Mouse (Mus musculus) natural killer cell, adult 2 months (primary cell): Measurements from ENCODE around the gene Galnt16.

Source experiments
- DNase-seq, 2 experiments: peaks; one replicate each; pipeline ENCODE4 v3.0.0; 2022; ENCODE audit warnings: low spot score in 2 of 2

Gene Galnt16

DNA sequence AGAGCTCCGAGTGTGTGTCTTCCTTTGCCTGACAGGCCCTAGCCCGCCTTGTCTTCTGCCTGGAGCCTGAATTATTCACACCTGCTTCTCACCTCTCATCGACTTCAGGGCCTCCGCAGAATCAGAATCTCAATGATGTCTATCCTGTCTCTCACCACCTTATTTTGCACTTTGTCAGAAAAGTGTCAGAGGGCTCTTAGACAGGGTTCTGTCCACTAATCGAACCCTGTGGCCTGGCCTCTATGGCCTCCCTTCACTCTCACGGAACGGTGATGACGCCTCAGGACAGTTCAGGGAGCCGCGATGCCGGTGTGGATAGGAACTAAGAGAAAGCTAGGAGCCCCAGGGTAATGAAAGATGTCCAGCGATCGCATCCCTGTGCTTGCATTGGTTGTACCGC, at the start of gene Galnt16:
Gene Galnt16 (plus strand): TSS at position 301 of the 400 bp plus-strand sequence.
- DNase-seq = no peak

GRCm38 (mm10) chr12:80470206-80470605, 47.9 kb upstream of the Galnt16 start:
- DNase-seq = no peak

DNA sequence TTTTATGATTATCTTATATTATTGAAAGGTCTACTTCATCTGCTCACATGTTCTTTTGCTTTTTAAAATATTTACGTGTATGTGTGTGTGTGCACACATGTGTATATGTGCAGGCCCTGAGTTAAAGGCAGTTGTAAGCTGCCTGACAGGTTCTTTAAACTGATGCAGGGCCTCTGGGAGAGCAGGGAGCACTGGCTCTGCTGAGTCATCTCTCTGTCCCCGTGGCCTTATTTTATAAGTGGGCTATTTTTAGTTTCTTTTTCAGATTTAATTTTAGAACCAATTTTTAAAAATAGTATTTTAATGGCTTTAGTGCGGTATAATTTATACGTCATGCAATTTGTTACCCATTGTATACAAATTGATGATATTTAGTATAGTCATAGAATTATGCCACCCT, 46.2 kb upstream of the Galnt16 start:
- DNase-seq = no peak

DNA sequence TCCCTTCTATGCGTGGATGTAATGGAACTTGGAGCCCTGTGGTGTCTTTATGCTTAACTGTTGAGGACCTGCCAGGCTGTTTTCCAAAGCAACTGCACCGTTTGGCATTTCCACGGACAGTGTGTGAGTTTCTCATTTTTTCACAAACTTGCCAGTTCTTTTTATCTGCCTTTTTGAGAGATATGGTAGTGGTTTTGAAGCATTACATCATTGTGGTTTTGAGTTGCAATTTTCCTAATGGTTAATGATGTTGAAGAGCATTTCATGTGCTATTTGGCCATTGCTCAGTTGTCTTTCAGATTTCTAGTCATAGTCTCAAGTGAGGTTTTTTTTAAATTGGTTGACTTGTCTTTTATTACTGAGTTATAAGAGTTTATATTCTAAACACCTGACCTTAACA, 44.3 kb upstream of the Galnt16 start:
- no peak for DNase-seq

- DNase-seq = no peak
Measured at GRCm38 (mm10) chr12:80479986-80480385, 38.1 kb upstream of the Galnt16 start.

GRCm38 (mm10) chr12:80483397-80483796, 34.7 kb upstream of the Galnt16 start:
- no peak for DNase-seq

DNA sequence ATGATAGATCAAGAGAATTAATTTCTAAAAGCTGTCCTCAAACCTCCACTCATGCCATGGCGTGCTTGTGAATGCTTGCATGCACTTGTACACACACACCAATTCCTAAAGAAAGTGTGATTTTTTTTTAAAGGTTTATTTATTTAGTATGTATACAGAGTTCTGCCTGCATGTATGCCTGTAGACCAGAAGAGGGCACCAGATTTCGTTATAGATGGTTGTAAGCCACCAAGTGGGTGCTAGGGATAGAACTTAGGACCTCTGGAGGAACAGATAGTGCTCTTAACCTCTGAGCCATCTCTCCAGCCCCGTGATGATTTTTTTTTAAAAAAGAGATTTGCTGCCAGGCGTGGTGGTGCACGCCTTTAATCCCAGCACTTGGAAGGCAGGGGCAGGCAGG, 24.8 kb upstream of the Galnt16 start:
- DNase-seq = no peak

GRCm38 (mm10) chr12:80495691-80496090, 22.4 kb upstream of the Galnt16 start:
- DNase-seq = no peak

DNA sequence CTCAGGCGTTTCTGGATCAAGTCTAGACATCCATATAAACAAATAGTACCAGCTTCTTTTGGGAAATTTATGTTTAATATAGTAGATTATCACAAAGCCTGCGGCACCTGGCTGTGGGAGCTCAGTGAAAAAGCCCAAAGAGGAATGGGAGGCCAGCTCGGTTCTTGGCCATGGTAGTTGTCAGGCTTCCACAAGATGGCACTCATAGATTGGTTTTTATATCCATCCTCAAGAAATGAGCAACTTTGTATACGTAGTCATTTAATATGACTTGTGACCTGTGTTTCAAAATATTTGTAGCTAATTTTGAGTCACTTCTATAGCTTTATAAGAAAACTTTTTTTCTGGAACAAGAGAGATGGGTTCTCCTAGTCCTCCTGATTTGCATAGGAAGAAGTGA, 19.7 kb upstream of the Galnt16 start:
- DNase-seq = no peak

DNA sequence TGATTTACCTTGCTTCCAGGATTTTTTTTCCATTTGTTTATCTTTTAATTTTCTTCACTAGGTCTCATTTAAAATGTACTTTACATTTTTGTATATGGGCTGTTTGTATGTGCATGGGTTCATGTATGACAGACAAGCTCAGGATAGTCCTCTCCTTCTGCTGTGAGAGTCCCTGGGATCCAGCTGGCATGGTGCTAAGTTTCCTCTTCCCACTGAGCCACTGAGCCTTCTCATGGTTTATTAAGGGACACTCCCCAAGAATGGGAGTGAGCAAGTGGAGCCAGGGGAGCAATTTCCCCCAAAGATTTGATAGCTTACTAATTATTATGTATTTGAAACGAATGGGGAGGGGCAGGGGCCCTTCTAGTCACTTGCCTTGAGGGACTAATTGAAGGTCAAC, 17.6 kb upstream of the Galnt16 start:
- no peak for DNase-seq

DNA sequence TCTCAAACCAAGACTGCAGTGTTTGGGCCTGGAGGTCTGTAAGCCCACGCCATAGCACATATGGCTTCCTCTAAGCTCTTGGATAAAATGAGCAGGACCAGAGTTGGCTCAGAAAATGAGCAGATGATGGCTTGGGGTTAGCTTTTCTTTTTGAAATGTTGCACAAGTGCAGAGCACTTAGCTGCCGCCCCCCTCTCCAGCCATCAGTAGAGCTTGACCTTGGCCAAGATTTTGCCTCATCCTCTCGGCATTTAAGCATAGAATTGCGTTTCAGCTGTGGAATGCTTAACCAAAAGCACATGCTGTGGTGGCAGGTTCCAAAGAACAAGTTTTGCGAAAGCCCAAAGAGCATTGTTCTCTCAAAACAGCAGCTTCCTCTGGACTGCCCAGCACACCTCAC, 13.4 kb upstream of the Galnt16 start:
- DNase-seq = no peak

DNA sequence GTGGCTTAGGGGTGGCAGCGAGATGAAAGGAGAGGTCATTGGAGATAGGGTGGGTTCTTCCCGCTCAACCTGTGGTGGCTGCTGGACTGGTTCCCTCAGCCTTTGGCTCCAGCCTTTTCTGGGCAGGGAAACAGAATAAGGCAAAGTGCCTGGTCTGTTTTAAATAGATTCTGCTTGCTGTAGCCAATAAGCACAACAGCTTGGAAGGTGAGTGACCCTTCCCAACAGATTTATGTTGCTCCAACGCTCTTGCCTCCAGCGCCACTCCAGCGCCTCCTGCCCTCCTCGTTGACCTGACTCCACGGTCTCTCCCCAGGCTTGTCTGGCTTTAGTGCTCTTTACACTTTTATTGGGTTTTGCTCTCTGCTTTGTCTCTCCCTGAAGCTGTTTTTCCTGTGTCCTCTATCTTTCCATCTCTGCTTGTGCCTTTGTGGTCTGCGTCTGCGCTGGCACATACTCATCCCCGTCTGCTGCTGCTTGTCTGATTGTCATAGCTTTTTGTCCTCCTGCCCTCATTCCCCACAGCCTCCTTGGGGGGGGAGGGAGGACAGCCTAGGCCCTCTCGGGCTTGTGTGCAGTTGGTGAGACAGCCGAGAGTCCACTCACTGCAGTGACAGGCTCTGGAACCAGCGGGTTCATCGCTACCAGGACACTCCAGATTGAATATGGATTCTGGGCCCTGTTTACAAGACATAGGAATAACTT, 10.9 kb upstream of the Galnt16 start:
- no peak for DNase-seq

GRCm38 (mm10) chr12:80518393-80518756, 298 bp downstream of the Galnt16 start:
- DNase-seq = no peak

GRCm38 (mm10) chr12:80518757-80519620, 912 bp downstream of the Galnt16 start:
- DNase-seq = no peak

- DNase-seq = no peak
Measured at GRCm38 (mm10) chr12:80519621-80520332, 1.7 kb downstream of the Galnt16 start.

GRCm38 (mm10) chr12:80522006-80522405, 3.9 kb downstream of the Galnt16 start:
- DNase-seq = no peak

DNA sequence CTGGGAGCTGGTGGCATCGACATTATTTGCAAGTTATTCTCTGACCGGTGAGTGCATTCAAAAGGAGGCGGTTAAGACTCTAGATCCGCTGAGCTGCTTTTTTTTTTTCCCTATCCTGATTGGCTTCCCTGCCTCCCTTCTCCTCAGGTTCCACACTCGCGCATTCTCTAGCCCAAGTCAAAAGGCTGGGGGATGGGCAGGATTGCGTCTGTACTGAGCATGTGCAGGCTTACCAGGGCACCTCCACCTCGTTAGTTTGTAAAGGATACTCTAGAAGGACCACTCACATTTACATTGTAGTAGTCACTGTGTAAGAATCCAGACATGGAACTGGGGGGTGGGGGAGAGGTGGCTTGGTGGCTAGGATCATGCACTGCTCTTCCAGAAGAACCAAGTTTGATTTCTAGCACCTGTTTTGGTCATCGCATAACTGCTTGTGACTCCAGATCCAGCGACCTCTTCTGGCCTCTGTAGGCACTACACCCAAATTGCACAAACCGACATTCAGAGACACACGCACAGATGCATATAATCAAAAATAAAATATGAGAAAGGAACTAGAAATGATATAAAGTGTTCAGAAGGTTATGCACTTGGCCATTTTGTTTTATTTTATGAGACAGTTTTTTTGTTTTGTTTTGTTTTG, 6.3 kb downstream of the Galnt16 start:
- no peak for DNase-seq

DNA sequence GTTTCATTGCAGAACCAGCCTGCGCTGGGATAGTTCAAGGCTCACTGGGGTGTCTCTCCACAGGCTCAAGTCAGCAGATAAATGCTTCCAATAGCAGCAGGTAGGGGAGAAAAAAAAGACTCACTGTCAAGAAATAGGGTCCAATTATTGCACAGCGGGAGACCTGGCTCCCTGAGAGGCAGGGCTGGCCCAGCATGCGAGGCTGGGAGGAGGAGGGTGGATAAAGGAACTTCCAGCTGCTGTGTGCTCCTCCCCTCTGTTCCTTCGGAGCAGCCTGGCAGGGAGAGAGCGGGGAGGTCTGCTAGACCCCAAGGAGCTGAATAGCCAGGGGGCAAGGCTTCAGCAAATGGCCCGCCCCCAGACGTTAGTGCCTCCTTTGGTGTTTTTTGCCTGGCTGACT, 7.4 kb downstream of the Galnt16 start:
- no peak for DNase-seq

- DNase-seq = no peak
Measured at GRCm38 (mm10) chr12:80526511-80526910, 8.4 kb downstream of the Galnt16 start.

- DNase-seq = no peak
Measured at GRCm38 (mm10) chr12:80527727-80528389, 9.8 kb downstream of the Galnt16 start.

- no peak for DNase-seq
Measured at GRCm38 (mm10) chr12:80530052-80530451, 12.0 kb downstream of the Galnt16 start.

DNA sequence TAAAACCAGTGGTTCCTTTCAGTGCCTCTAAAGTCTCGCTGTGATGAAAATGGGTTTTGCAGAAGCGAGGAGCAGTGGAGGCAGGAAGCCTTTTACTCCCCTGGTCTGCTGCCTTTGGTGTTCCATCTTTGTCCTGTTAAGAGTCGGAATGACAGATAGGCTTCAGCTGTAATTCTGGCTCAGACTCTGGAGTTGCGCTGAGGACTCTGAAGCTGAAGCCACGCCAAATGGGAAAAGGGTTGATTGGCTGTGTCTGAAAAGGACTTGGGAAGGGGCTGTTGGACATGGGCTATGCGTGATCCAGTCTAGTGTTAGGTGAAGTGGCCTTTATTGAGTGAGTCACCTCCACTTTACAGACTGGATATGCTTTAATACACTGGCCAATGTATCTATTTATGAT, 12.6 kb downstream of the Galnt16 start:
- DNase-seq = no peak
